Mouse (Mus musculus) cerebellum, adult 11 months (tissue): Measurements from ENCODE around the gene Rab11fip3.
A peak's percentile ranks its signal among the peaks of the same experiment; 100 is the strongest.

Experiments
- DNase-seq: peaks from one replicate; pipeline ENCODE4 v3.0.0; 2022

Gene Rab11fip3

DNA sequence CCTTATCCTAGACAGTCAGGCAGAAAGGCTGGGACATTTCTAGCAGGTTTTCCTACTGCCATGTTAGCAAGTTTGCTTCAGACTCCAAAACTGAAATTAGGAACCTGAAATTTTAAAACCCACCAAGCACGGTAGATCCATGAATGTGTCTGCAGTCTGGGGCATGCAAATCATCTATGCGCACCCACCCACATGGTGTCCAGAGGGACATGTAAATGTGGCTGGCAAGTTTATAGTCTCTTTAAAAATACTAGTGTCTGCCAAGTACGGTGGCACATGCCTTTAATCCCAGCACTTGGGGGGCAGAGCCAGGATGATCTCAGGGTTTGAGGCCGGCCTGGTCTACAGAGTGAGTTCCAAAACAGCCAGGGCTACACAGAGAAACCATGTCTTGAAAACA, 41.1 kb downstream of the Rab11fip3 start:
- no peak for DNase-seq

DNA sequence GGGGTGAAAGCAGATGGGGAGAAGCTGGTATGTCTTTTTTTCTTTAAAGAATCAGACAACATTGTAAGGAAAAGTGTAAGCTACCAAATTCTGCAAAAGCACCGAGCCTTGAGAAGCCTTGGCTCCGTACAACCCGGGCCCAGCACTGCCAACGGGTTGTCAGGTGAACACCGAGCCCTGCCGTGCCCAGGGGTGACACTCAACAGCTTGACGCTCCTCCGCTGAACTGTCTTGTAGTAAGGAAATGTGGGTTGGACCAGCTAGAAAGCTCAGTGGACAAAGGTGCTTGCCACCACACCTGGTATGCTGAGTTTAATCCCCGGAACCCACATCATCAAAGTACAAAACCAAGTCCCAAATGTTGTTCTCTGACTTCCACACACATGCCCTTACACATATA, 44.7 kb downstream of the Rab11fip3 start:
- DNase-seq: no peak

DNA sequence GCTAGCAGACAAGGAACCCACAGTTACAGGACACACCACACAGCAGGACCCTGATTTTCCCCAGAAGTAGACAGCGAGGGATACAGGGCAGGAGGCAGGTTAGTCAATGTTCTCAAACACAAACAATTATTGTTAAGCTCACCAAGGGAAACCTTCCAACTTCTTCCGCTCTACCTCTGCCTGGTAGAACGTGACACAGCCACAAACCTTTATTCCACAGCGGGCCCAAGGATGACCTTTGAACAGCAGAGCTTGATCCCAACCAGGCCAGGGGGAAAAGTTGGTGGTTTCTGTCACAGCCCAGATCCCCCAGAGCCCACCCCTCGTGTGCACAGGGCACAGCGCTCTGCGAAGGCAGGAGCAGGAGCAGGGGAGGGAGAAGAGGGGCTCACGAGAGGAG, 45.4 kb downstream of the Rab11fip3 start:
- no peak for DNase-seq

DNA sequence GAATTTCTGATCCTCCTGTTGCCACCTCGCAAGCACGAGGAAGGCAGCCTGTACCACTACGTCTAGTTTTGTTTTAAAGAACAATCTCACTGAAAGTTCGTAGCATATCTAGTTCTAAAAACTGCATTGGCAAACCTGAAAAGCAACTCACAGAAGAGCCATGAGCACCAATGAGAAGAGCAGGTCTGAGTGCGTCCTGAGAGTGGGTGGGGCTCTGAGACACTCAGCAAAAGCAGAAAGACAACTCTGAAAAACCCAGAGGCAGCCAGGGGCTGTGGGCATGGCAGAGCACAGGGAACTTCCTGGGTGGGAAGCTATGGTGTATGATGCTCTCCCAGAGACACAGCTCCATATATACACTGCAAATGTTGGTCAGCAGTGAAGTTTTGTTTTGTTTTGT, 46.2 kb downstream of the Rab11fip3 start:
- no peak for DNase-seq

DNA sequence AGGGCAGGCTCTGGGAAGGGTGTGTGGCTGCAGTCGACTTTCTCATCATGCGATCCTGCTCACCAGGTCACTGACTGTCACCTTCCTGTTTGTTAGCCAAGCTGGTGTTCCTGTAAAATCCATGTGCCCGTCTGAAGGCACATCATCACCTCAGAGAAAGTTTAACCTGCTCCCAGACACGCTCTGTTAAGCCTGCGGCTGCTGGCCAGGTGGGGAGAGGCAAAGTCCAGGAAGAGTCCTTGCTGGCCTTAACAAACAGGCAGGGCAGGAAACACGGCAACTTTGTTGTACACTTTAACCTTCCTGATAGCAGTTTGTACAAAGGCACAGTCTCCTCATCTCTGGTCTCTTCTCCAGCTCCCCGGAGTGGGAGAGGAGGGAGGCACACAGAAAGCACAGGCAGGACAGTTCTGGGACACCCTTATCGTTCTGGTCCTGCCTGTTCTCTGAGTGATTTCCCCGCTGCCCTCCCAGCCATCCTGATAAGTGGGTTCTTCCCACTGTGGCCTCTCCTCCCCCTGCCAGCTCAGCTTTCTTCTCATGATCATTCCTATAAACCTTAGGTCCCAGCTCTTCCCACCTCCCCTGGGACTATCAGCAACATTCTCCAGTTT, 47.5 kb downstream of the Rab11fip3 start:
- no peak for DNase-seq

DNA sequence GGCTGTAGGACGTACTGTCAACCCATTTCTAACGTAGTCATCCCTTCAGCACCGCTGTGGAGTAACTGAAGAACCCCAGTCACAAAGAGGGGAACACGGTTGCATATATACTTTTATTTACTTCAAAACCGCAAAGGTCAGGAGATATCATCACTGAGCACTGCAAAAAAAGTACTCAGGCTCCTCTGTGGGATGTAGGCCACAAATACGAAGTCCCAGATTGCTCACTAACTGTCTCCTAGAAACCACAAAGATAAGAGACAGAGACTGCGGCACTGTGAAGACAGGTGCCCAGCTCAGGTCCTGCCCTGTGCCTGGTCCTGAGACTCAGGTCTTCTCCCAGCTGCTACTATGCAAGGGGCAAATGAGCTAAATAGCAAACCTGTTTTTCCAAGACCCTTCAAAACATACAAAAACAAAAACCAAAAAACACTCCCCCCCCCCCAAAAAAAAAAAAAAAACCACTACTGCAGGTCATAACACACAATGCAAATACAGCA, 48.5 kb downstream of the Rab11fip3 start:
- no peak for DNase-seq

DNA sequence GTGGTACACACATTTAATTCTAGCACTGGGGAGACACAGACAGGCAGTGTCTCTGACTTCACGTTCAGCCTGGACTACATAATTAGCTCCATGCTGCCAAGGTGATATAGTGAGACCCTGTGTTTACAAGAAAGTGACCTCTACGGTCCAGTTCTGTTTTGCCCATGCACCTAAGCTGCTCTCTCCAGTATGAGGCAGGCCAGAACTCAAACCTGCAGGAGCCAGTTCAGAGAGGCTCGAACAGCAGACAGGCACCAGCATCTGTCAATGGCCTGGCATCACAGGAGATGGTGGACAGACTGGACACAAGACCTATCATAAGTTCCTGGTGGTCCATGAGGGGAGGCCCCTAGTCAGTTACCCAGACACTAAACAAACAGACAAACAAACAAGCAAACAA, 51.0 kb downstream of the Rab11fip3 start:
- DNase-seq: no peak

DNA sequence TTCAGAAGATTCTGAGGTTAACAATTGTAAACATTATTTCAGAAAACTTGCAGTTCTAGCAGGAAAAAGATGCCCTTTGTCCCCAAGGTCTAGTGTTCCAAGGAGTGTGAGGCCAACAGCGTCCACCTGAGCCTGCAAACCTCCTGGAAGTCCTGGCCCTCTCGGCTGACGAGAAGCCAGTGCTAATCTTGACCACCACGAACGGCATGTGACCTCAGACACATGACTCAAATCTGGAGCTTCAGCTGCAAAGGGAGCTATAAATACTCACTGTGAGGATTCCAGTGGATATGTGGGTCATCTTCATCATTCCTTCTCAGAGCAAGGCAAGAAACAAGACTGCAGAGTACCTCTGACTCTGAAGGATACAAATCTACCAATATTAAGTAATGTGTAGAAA, 51.4 kb downstream of the Rab11fip3 start:
- DNase-seq: no peak

DNA sequence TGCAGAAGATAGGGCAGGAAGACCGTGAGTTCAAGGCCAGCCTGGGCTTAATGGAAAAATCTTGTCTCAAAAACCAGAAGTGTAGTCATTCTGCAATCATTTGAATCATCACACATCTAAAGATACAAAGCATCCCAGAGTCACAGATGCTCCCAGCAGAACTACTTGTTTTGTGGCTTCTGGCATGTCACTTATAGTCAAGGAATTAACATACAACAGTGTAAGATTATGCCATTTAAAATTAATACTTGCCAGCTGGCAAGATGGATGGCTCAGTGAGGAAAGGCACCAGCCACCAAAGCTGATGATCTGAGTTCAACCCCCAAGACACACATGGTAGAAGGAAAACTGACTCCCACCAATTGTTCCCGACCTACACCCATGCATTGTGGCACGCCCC, 52.3 kb downstream of the Rab11fip3 start:
- DNase-seq: no peak

DNA sequence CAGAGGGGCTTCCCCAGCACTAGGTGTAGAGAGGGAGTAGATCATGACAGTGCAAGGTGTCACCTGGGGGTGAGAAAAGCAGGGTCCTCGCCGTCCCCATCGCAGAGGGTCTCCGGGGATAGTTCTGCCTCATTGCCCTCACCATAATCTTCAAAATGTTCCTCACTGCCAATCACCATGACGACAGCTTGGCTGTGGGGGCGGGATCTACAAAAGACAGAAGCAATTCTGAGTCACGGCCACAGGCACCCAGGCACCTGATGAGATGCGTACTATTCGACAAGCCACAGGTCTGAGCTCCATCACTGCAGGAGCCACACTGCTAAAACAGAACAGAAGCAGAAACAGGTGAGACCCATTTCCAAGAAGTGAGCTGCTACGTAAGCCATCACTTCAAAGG, 55.6 kb downstream of the Rab11fip3 start:
- DNase-seq: no peak

DNA sequence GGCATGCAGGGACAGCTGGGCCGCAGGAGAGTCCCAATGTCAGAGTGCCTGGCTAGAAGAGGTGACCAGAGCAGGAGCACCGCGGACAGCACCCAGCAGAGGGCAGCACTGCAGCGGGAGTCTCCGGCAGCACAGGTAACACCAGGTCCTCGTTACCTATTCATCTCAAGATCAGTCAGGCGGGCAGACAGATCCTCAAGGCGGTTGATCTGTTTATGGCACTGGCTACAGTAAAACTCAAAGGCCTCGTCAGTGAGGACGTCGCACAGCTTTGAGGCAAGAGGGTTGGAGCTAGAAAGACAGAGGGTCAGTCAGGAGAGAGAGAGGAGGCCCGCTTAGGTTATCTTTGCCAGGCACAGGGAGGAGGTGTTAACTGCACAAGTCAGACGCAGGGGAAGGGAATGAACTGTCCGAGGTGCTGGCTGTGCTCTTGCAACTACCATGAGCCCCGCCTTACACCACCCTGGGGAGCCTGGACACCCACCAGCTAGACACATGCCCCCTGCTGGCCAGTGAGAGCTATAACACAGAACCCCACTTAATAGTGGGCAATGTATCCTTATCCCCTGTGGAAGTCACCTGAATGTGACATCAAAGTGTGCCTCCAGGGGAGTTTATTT, 57.4 kb downstream of the Rab11fip3 start:
- peak; percentile 91 for DNase-seq

DNA sequence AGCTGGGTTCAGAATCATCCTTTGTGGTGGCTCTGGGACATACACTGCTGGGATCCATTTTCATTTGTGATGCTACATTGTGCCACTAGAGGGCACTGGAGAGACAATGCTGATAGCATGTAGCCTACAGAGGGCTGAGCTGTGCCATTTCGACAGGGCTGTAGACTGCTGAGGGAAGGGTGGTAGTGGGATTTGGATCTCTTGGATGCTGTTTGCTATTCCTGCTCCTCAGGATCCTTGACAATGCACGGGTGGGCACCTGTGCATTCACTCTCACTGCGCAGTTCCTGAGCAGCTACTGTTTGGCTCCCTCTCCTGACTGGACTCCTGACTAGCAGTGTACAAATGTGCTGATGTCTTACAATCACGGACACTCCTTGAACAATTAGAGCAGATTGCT, 59.8 kb downstream of the Rab11fip3 start:
- DNase-seq: peak; percentile 79

DNA sequence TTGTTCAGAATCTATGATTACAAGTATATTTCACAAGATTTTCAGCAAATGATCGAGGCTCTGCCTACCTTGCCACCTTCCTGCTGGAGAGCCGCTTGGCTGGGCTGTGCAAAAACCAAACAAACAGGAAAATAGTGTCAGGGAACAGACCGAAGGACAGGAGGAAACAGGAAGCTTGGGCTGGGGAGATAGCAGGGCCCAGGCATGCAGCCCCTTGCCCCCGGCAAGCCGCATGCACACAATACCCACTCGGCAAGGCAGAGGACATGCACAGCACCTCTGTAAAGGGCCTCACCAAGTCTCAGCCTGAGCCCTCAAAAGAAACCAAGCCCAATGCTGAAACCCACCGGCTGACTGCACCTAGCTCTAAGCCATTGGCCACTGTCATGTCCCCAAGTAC, 60.6 kb downstream of the Rab11fip3 start:
- no peak for DNase-seq

DNA sequence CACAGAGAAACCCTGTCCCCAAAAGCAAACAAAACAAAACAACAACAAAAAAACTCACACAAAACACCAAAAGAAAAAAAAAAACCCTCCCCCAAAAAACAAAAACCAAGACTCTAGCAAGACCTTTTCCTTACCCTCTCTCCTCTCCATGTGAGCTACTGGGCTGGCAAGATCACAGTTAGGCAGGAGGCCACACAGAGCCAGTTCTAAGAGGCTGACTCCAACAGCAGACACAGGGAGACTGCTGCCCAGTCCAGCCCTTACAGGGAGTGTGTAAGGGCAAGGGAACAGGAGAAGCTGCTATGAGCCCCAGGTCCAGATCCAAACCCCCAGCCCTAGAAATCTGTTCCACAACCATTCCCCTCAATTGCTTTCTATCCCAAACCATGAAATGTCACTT, 61.0 kb downstream of the Rab11fip3 start:
- DNase-seq: no peak

DNA sequence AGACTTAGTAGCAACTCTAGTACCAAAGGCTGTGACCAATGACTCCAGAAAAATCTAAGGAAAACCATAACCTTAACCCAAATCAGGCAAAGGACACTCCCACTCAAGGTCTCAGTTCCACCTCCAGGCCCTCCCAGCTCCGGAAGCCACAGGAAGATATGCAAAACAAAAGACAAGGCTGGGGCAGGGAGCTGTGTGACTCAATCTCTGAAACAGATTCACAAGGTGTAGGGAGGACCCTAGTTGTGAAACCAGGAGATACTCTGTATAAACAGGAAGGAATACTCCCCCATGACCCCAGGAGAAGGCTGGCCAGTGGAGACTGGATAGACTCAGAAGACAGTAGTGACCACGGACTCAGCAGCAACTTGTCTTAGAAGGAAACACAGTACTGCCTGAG, 61.7 kb downstream of the Rab11fip3 start:
- no peak for DNase-seq

DNA sequence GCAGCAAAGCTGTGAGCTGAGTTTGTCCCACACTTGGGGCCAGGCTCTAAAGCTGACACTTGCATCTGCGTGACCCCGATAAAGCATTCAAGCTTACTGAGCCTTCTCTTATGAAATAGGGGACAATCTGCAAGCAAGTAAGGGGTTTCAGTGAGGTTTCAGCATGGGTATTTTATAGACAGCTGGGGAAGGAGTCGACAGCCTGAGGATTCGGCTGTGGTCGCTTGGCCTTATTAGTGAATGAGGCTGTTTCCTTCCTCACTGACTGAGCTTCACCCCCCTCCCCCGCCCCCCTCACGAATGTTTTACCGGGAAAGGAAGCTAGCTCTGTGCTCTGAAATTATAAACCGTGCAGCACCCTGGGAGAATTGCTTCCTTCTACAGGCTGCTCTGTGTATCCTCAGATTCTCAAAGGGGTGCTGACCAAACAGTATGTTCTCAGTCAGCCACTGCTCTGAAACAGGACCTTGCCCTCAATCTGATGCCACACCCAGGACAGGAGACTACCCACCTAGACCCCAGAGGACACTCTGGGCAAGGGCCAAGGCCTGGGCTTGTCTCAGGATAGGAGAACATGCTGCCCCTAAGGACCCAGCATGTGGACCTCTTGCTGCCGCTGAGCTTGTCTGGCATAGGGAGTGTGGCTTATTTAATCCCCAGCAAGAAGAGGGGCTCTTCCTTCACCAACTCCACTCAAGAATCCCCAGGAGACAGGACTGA, 63.5 kb downstream of the Rab11fip3 start:
- no peak for DNase-seq

DNA sequence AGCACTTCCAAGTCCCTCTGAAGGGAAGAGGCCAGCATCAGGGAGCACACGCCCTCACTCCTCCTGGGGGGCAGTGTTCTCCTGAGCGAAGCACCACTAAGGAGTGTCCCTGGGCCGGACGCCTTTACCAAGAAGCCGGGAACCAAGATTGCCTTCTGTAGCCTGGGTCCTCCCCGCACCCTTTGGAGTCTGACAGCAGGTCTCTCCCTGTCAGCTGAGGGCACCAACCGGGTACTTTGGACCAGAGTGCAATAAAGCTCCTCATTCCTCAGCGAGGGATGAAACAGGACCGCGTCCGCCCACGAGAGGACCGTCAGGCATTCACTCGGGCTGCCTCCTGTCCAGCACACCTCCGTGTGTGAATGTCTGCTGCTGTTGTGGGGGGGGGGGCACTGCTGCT, 64.6 kb downstream of the Rab11fip3 start:
- DNase-seq: no peak

DNA sequence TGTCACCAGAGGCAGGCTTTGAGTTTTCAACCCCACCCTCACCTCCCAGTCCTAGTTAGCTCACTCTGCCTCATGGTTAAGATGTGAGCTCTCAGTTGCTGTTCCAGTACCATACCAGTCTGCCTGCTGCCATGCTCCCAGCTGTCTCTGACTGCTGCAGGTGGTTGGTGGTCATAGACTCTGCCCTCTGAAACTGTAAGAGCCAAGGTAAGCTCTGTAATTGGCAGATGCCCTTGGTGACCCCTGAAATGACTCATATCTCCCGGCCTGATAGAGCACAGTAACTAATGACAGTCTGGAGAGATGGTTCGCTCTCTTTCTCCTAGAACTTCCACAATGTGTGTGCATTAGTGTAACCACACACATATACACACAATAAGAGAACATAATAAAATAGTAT, 65.5 kb downstream of the Rab11fip3 start:
- DNase-seq: no peak

DNA sequence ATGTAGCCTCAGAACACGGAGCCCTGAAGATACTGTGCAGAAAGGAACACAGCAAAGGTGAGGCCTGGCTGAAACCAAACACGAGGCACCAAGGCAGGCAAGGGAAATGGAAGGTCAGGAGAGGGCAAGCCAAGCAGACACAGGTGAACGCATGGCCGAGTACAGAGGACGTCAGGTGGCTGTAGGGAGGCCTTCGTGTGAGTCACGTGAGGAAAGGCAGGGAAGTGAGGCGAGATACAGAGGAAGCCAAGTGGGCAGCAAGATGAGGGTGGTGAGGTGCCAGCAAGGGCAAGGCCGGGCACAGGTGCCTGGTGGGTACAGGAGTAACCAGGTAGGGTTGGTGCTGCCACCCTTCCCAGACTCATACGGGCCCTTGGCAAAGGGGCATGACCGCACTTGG, 70.9 kb downstream of the Rab11fip3 start:
- no peak for DNase-seq

DNA sequence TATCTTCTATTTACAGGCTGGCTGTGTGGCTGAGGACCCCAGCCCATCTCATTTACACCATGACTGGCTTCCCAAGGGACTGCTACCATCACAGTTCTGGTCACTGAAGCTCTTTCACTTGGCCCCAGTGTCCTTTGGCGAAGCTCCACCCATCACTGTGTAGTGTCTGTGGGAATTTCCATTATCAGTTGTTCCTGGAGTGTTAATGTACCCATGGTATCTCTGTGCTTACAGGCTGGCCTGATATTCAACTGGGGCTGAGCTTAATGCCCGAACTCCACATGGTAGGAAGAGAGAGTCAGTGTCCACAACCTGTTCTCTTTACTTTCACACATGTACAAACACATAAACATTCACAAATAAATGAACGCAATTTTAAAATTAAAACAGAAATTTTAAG, 75.9 kb downstream of the Rab11fip3 start:
- no peak for DNase-seq

DNA sequence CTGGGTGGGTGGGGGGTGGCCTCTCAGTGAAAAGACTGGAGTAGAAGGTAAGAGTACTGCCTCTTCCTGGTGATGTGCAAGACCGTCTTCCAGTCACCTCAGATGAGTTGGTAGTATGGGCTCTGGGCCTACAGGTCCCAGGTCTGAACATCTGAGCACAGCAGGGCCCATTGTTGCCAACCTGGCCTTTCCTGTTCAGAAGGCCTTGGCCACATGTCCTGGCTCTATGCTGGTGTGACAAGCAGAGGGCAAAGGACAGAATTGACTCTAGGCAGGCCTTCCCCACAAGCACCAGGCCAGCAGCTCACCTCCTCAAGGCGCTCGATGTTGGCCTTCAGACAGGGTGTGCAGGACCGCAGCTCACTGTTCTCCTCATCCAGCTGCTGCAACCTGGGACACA, 77.1 kb downstream of the Rab11fip3 start:
- DNase-seq: no peak

DNA sequence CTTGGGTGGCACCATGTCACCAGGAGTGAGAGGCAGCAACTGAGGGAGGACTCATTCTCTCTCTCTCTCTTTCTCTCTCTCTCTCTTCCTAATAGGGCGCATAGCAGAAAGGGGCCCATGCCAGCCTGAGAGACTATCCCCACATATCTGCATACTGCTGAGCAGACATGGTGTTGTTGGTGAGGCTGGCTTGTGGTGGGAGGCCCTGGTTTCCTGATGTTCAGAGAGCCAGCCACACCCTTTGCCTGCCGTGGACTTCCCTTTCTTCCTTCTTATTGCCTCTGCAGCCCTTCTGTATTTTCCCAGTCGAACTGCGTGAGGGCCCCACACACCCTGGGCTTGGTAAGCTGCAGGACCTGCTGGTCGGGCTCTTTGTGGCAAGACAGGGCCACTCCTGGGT, 79.0 kb downstream of the Rab11fip3 start:
- no peak for DNase-seq

DNA sequence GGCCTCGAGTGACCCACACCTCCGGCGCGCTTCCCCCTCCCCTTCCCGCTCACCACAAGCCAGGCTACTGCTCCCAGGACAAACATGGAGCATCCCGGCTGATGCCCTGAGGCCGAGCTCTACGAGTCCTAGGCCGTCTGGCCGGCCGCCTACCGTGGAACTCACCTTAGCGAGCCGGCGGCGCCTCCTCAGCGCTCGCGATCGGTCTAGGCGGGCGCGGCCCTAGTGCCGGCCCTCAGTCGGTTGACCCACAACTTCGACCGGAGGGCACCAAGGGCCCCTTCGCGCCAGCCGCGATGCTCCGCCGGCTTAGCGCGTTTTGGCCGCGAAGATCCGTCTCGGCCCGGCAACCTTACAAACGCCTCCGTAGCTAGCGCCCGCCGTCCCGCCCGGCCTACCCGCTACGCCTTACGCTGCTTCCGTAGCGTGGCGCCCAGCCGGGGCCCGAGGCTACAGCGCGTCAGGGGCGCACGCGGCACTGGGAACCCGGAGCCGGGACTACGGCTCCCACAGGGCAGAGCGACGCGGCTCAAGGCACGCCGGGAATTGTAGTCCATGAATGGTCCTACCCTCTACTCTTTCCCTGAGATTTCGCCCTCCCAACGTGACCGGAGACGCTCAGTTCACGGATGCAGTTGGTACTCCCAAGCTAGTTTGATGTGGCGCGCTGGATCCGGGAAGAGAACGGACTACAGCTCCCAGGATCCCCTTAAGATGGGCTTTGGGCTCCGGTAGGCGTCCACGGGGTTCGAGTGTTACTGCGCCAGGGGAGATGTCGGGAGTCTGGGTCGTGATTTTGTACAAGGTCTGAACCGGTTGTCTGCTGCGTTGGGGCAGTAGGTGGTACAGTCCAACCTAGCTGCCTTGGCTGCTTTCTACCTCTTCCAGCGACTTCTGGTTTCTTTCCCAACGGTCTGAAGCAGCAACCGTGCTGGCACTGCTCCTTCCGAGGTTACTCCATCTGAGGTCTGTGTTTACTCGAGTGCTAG, 83.8 kb downstream of the Rab11fip3 start, which contains the start of gene Capn15:
Capn15 (minus strand) TSS at position 491 of the 989 bp plus-strand sequence.
- DNase-seq: peak; percentile 92
